Mouse (Mus musculus): ENCODE measurements around the gene Rpl14. TPM values are rescaled to one million over a fixed set of nuclear protein-coding genes. Genes with fewer than 3 reads are reported as not detected.

The Rpl14 gene
- total RNA-seq (2014; fragmentation: Nextera tagmentation): 933 and 945 TPM in 2 replicates
- total RNA-seq (2017): 1,738 and 1,944 TPM in 2 replicates
- polyA plus RNA-seq (2012): 1,480 and 1,513 TPM in 2 replicates

- H3K36me3 ChIP-seq (replicated peaks): peaks cover 53% of the 10 kb centered on the region
- peaks cover 21% of the 10 kb centered on the region for H3K9me3 ChIP-seq (replicated peaks)
- H3K4me1 ChIP-seq (ENCODE audit: insufficient read depth, low read depth, low read length): peaks cover 71% of the 10 kb centered on the region
- ATAC-seq (ENCODE audit: extremely low read depth, insufficient number of reproducible peaks, low FRiP score, poor library complexity, severe bottlenecking) (peak; percentile 79), DNase-seq (ENCODE audit: low spot score) (peak; percentile 85)
- no peaks in the 10 kb centered on the region for H3K27me3 ChIP-seq (ENCODE audit: insufficient read depth, low read length)
- peak within 1 kb of the TSS; percentile 98 for H3K4me3 ChIP-seq (ENCODE audit: low read depth, low read length)
- TF ChIP-seq POLR2AphosphoS5 (IDR thresholded peaks at IDR 0.05; ENCODE audit: insufficient replicate concordance, low read depth, low read length) (no peak), GATA1 (IDR thresholded peaks at IDR 0.05; ENCODE audit: borderline replicate concordance, low read length) (no peak), GATA2 (IDR thresholded peaks at IDR 0.05; ENCODE audit: borderline replicate concordance, low read depth, low read length) (no peak), TAL1 (conservative IDR thresholded peaks at IDR 0.05; ENCODE audit: low read depth, low read length) (no peak), CTCF (IDR thresholded peaks at IDR 0.05; ENCODE audit: low read depth, low read length) (no peak)
Observed at GRCm38 (mm10) chr9:120570741-120571592, at the start of gene Rpl14. Gene Rpl14 (plus strand): TSS chr9:120571444.

GRCm38 (mm10) chr9:120527270-120527669 is 44.0 kb upstream of the Rpl14 start:
- H3K36me3 ChIP-seq (replicated peaks): no peaks in the 10 kb centered on the region
- peak; percentile 72 for ATAC-seq (ENCODE audit: extremely low read depth, insufficient number of reproducible peaks, low FRiP score, poor library complexity, severe bottlenecking)
- H3K27me3 ChIP-seq (ENCODE audit: insufficient read depth, low read length): 0 out of 2 replicates have a peak, but pooled peaks cover 2% of the 10 kb centered on the region
- H3K4me1 ChIP-seq (ENCODE audit: insufficient read depth, low read depth, low read length): peaks cover 44% of the 10 kb centered on the region
- H3K4me3 ChIP-seq (ENCODE audit: low read depth, low read length): peak overlapping the region; percentile 60
- TF ChIP-seq CTCF (IDR thresholded peaks at IDR 0.05; ENCODE audit: low read depth, low read length) (no peak), TAL1 (conservative IDR thresholded peaks at IDR 0.05; ENCODE audit: low read depth, low read length) (no peak), POLR2AphosphoS5 (IDR thresholded peaks at IDR 0.05; ENCODE audit: insufficient replicate concordance, low read depth, low read length) (no peak), GATA1 (IDR thresholded peaks at IDR 0.05; ENCODE audit: borderline replicate concordance, low read length) (no peak), GATA2 (IDR thresholded peaks at IDR 0.05; ENCODE audit: borderline replicate concordance, low read depth, low read length) (no peak)
- no peak for DNase-seq (ENCODE audit: low spot score)
- H3K9me3 ChIP-seq (replicated peaks): peaks cover 2% of the 10 kb centered on the region; the same call in 1 of the 2 replicates

- DNase-seq (ENCODE audit: low spot score) (no peak), ATAC-seq (ENCODE audit: extremely low read depth, insufficient number of reproducible peaks, low FRiP score, poor library complexity, severe bottlenecking) (peak; percentile 64)
- Histone ChIP-seq H3K36me3 (replicated peaks) (no peaks in the 10 kb centered on the region), H3K4me3 (ENCODE audit: low read depth, low read length) (no peak overlapping the region), H3K27me3 (ENCODE audit: insufficient read depth, low read length) (0 out of 2 replicates have a peak, but pooled peaks cover 2% of the 10 kb centered on the region), H3K4me1 (ENCODE audit: insufficient read depth, low read depth, low read length) (peaks cover 45% of the 10 kb centered on the region), H3K9me3 (replicated peaks) (peaks cover 6% of the 10 kb centered on the region)
- TF ChIP-seq GATA2 (IDR thresholded peaks at IDR 0.05; ENCODE audit: borderline replicate concordance, low read depth, low read length) (no peak), TAL1 (conservative IDR thresholded peaks at IDR 0.05; ENCODE audit: low read depth, low read length) (peak; percentile 69), POLR2AphosphoS5 (IDR thresholded peaks at IDR 0.05; ENCODE audit: insufficient replicate concordance, low read depth, low read length) (no peak), CTCF (IDR thresholded peaks at IDR 0.05; ENCODE audit: low read depth, low read length) (no peak), GATA1 (IDR thresholded peaks at IDR 0.05; ENCODE audit: borderline replicate concordance, low read length) (no peak)
Observed at GRCm38 (mm10) chr9:120527919-120528318, 43.3 kb upstream of the Rpl14 start.

- H3K4me1 ChIP-seq (ENCODE audit: insufficient read depth, low read depth, low read length): peaks cover 45% of the 10 kb centered on the region
- peak overlapping the region; percentile 25; the same call in 1 of the 2 replicates for H3K4me3 ChIP-seq (ENCODE audit: low read depth, low read length)
- TF ChIP-seq GATA1 (IDR thresholded peaks at IDR 0.05; ENCODE audit: borderline replicate concordance, low read length) (no peak), GATA2 (IDR thresholded peaks at IDR 0.05; ENCODE audit: borderline replicate concordance, low read depth, low read length) (no peak), CTCF (IDR thresholded peaks at IDR 0.05; ENCODE audit: low read depth, low read length) (no peak), POLR2AphosphoS5 (IDR thresholded peaks at IDR 0.05; ENCODE audit: insufficient replicate concordance, low read depth, low read length) (no peak), TAL1 (conservative IDR thresholded peaks at IDR 0.05; ENCODE audit: low read depth, low read length) (no peak)
- no peaks in the 10 kb centered on the region for H3K36me3 ChIP-seq (replicated peaks)
- DNase-seq (ENCODE audit: low spot score): no peak
- H3K27me3 ChIP-seq (ENCODE audit: insufficient read depth, low read length): 0 out of 2 replicates have a peak, but pooled peaks cover 2% of the 10 kb centered on the region
- no peak for ATAC-seq (ENCODE audit: extremely low read depth, insufficient number of reproducible peaks, low FRiP score, poor library complexity, severe bottlenecking)
- H3K9me3 ChIP-seq (replicated peaks): peaks cover 6% of the 10 kb centered on the region
Observed at GRCm38 (mm10) chr9:120528815-120529510, 42.3 kb upstream of the Rpl14 start.

- Histone ChIP-seq H3K4me3 (ENCODE audit: low read depth, low read length) (no peak overlapping the region), H3K36me3 (replicated peaks) (no peaks in the 10 kb centered on the region), H3K4me1 (ENCODE audit: insufficient read depth, low read depth, low read length) (peaks cover 45% of the 10 kb centered on the region), H3K9me3 (replicated peaks) (peaks cover 6% of the 10 kb centered on the region), H3K27me3 (ENCODE audit: insufficient read depth, low read length) (0 out of 2 replicates have a peak, but pooled peaks cover 2% of the 10 kb centered on the region)
- no peak for DNase-seq (ENCODE audit: low spot score)
- no peak for ATAC-seq (ENCODE audit: extremely low read depth, insufficient number of reproducible peaks, low FRiP score, poor library complexity, severe bottlenecking)
- no peak for TF ChIP-seq GATA2 (IDR thresholded peaks at IDR 0.05; ENCODE audit: borderline replicate concordance, low read depth, low read length)
- no peak for TF ChIP-seq POLR2AphosphoS5 (IDR thresholded peaks at IDR 0.05; ENCODE audit: insufficient replicate concordance, low read depth, low read length)
- no peak for TF ChIP-seq GATA1 (IDR thresholded peaks at IDR 0.05; ENCODE audit: borderline replicate concordance, low read length)
- no peak for TF ChIP-seq CTCF (IDR thresholded peaks at IDR 0.05; ENCODE audit: low read depth, low read length)
Observed at GRCm38 (mm10) chr9:120530471-120530870, 40.8 kb upstream of the Rpl14 start.

Measured in G1E (cell line).